Comparison of ENCODE assay signal across 20 mouse cellular contexts in the genomic region with DNA sequence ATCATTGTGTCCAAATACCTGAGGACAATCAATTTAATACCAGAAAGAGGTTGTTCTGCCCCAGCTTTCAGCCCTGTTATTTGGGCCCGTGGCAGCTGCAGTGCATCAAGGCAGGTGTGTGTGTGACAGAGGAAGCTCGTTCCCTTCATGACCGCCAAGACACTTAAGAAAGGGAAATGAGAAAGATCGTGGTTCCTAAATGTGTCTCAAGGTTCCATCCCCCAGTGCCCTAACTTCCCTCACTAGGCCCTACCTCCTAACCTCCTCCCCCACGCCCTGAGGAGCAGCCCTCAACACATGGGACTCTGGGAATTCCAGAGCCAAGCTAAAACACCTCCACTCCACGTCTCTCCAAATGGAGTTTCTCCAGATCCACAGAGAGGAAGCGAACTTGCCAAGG. TPM values are rescaled to one million over a fixed set of nuclear protein-coding genes. Genes with fewer than 3 reads are reported as not detected.
DNase-seq lines count a peak whose midpoint lies in the region; ATAC-seq and TF ChIP-seq lines count a peak whose summit lies in the region.
"Had no signal": no experiment of that assay in that cellular context is flagged by ENCODE, and none has a peak within 500 bp of the region (broad histone marks: within the 10 kb centered on the region; RNA-seq: fewer than 3 reads in every experiment).

No protein-coding gene starts in this region.

- no peak for TF ChIP-seq POLR2A in CH12.LX (IDR thresholded peaks at IDR 0.05; ENCODE audit: low read depth, low read length)

- no peak for TF ChIP-seq CTCF in CH12.LX (conservative IDR thresholded peaks at IDR 0.05 in 1 of 2, IDR thresholded peaks at IDR 0.05 in 1 of 2; ENCODE audit: low read depth in 2 of 2, low read length in 2 of 2)

- ATAC-seq in common myeloid progenitor, adult 5-6 weeks (replicated peaks; ENCODE audit: low read depth, poor library complexity, severe bottlenecking): peak; percentile 45
- peak; percentile 64 for ATAC-seq in megakaryocyte, adult 5-6 weeks (ENCODE audit: poor library complexity, severe bottlenecking)
- ATAC-seq: forebrain, postnatal 0 days; midbrain, embryonic 16.5 days had no signal

- no peak for TF ChIP-seq RAD21 in CH12.LX (IDR thresholded peaks at IDR 0.05; ENCODE audit: low read depth, low read length)

- H3K9me3 ChIP-seq in CH12.LX (replicated peaks; ENCODE audit: low read length): no peaks in the 10 kb centered on the region
- H3K9me3 ChIP-seq: hindbrain, embryonic 13.5 days; limb, embryonic 12.5 days; megakaryocyte, embryonic 14.5 days; stomach, embryonic 15.5 days had no signal

- peak; percentile 96 for TF ChIP-seq EP300 in CH12.LX (IDR thresholded peaks at IDR 0.05; ENCODE audit: low read length)

- peaks cover 27 to 96% of the 10 kb centered on the region in 2 experiments for H3K4me1 ChIP-seq in CH12.LX (ENCODE audit: control insufficient read depth in 1 of 2, insufficient read depth in 2 of 2)

- no peaks in the 10 kb centered on the region for H3K27me3 ChIP-seq in CH12.LX (replicated peaks)
- H3K27me3 ChIP-seq in splenic B cell, adult 2 months (ENCODE audit: control insufficient read depth, insufficient read depth, low read length, poor library complexity, severe bottlenecking): no peaks in the 10 kb centered on the region
- H3K27me3 ChIP-seq: hindbrain, embryonic 13.5 days; limb, embryonic 12.5 days; stomach, embryonic 15.5 days had no signal

- no peaks in the 10 kb centered on the region for H3K36me3 ChIP-seq in CH12.LX (replicated peaks in 1 of 2; ENCODE audit: control insufficient read depth in 1 of 2, insufficient read depth in 1 of 2, low read length in 1 of 2)
- H3K36me3 ChIP-seq in splenic B cell, adult 2 months (ENCODE audit: control insufficient read depth, insufficient read depth, low read length, poor library complexity, severe bottlenecking): no peaks in the 10 kb centered on the region
- H3K36me3 ChIP-seq: hindbrain, embryonic 13.5 days; limb, embryonic 12.5 days; stomach, embryonic 15.5 days had no signal

- dilution Hi-C loops in CH12.LX (cut with MboI; ENCODE audit: extremely low pct_ligation_motif_present, extremely low pct_unique_long_range_greater_than_20kb, low sequenced_read_pairs): no loop called here

- H3K79me2 ChIP-seq in CH12.LX (replicated peaks; ENCODE audit: control insufficient read depth, extremely low read depth, insufficient read depth, poor library complexity, severe bottlenecking): no peaks in the 10 kb centered on the region

- peak overlapping the region; percentile 54 for H3K27ac ChIP-seq in CH12.LX (ENCODE audit: insufficient read depth, low read depth)
- H3K27ac ChIP-seq: hindbrain, embryonic 13.5 days; limb, embryonic 12.5 days; stomach, embryonic 15.5 days had no signal

- peak overlapping the region in 1 of 3 experiments; percentile 1 for H3K4me3 ChIP-seq in CH12.LX (replicated peaks in 1 of 3; ENCODE audit: low read depth in 2 of 3, low read length in 2 of 3, poor library complexity in 1 of 3)
- H3K4me3 ChIP-seq: hindbrain, embryonic 13.5 days; limb, embryonic 12.5 days; megakaryocyte, embryonic 14.5 days; stomach, embryonic 15.5 days had no signal

- in situ Hi-C loops in CH12.LX (cut with MboI; ENCODE audit: low pct_ligation_motif_present, low pct_unique_long_range_greater_than_20kb, low sequenced_read_pairs): loop anchor here (5.0 kb wide), 1 partner anchor 40 kb away; no protein-coding TSS in a partner anchor

- no peak overlapping the region for H3K9ac ChIP-seq in CH12.LX (ENCODE audit: insufficient read depth, low read depth)
- H3K9ac ChIP-seq: forebrain, postnatal 0 days; hindbrain, embryonic 13.5 days; limb, embryonic 12.5 days; lung, embryonic 14.5 days; stomach, embryonic 15.5 days had no signal

- peak overlapping the region; percentile 6 for H3K4me2 ChIP-seq in CH12.LX (ENCODE audit: insufficient read depth, low read depth, poor library complexity, severe bottlenecking)
- H3K4me2 ChIP-seq: hindbrain, embryonic 13.5 days; limb, embryonic 12.5 days; lung, embryonic 14.5 days; stomach, embryonic 15.5 days had no signal

- peak; percentile 84 for DNase-seq in CH12.LX (ENCODE audit: extremely low read depth)
- peak; percentile 86 for DNase-seq in splenic B cell, adult 2 months (ENCODE audit: low read depth, low spot score)
- no peak for DNase-seq in kidney, adult 18-20 months
- no peak for DNase-seq in lung, postnatal 10 days
- DNase-seq in cerebellum, adult 11 months: no peak
- DNase-seq in gastrocnemius, postnatal 4 days (ENCODE audit: low spot score in 2 of 2): no peak
- DNase-seq: adrenal gland, postnatal 14 days; cerebellum, adult 9-11 months; forebrain, postnatal 0 days; kidney, postnatal 14 days; layer of hippocampus, adult 9-11 months; right cerebral cortex, postnatal 14 days had no signal

TF ChIP-seq in CH12.LX, 34 proteins besides CTCF, POLR2A, EP300 and RAD21:
- TF ChIP-seq MEF2A (IDR thresholded peaks at IDR 0.05; ENCODE audit: borderline replicate concordance, low read depth, low read length): peak; percentile 88
- no peak for TF ChIP-seq ZKSCAN1 (IDR thresholded peaks at IDR 0.05; ENCODE audit: borderline replicate concordance, low read depth, low read length)
- TF ChIP-seq JUND (conservative IDR thresholded peaks at IDR 0.05; ENCODE audit: low read depth, low read length): no peak
- no peak for TF ChIP-seq ZNF384 (IDR thresholded peaks at IDR 0.05; ENCODE audit: low read depth, low read length)
- peak; percentile 76 for TF ChIP-seq ETS1 (conservative IDR thresholded peaks at IDR 0.05; ENCODE audit: low read depth, low read length)
- TF ChIP-seq JUN (IDR thresholded peaks at IDR 0.05; ENCODE audit: insufficient read depth, low read depth, low read length): peak; percentile 13; the same call in 1 of the 2 replicates
- TF ChIP-seq NRF1 (IDR thresholded peaks at IDR 0.05; ENCODE audit: low read depth, low read length): no peak
- TF ChIP-seq E2F4 (IDR thresholded peaks at IDR 0.05; ENCODE audit: insufficient replicate concordance, low read depth, low read length): no peak
- TF ChIP-seq GABPA (IDR thresholded peaks at IDR 0.05; ENCODE audit: insufficient replicate concordance, low read depth, low read length): no peak
- 0 out of 2 replicates have a peak, but pooled peaks have one; percentile 42 for TF ChIP-seq MAFK (IDR thresholded peaks at IDR 0.05; ENCODE audit: insufficient replicate concordance, low read length)
- TF ChIP-seq MYC (IDR thresholded peaks at IDR 0.05; ENCODE audit: low read depth, low read length): peak; percentile 86
- TF ChIP-seq USF1 (IDR thresholded peaks at IDR 0.05; ENCODE audit: low read depth, low read length): no peak
- no peak for TF ChIP-seq NELFE (IDR thresholded peaks at IDR 0.05; ENCODE audit: low read depth, low read length)
- no peak for TF ChIP-seq SMC3 (IDR thresholded peaks at IDR 0.05; ENCODE audit: low read depth, low read length)
- peak; percentile 69 for TF ChIP-seq SIN3A (IDR thresholded peaks at IDR 0.05; ENCODE audit: low read length)
- no peak; the same call in 1 of the 2 replicates for TF ChIP-seq MAX (IDR thresholded peaks at IDR 0.05; ENCODE audit: low read length)
- TF ChIP-seq HCFC1 (IDR thresholded peaks at IDR 0.05; ENCODE audit: low read depth, low read length): no peak
- peak; percentile 90 for TF ChIP-seq BHLHE40 (IDR thresholded peaks at IDR 0.05; ENCODE audit: low read depth, low read length)
- no peak for TF ChIP-seq PAX5 (IDR thresholded peaks at IDR 0.05; ENCODE audit: low read length)
- TF ChIP-seq POLR2AphosphoS2 (IDR thresholded peaks at IDR 0.05; ENCODE audit: low read depth, low read length): no peak
- peak; percentile 96 for TF ChIP-seq TCF12 (IDR thresholded peaks at IDR 0.05; ENCODE audit: low read depth, low read length)
- TF ChIP-seq UBTF (IDR thresholded peaks at IDR 0.05; ENCODE audit: low read depth, low read length): no peak
- TF ChIP-seq KAT2A (IDR thresholded peaks at IDR 0.05; ENCODE audit: insufficient replicate concordance, low read length): no peak
- TF ChIP-seq USF2 (conservative IDR thresholded peaks at IDR 0.05; ENCODE audit: low read depth, low read length): no peak
- peak; percentile 41; the same call in 1 of the 2 replicates for TF ChIP-seq MXI1 (IDR thresholded peaks at IDR 0.05; ENCODE audit: low read depth, low read length)
- peak; percentile 25; the same call in 1 of the 2 replicates for TF ChIP-seq MAZ (IDR thresholded peaks at IDR 0.05; ENCODE audit: low read depth, low read length)
- TF ChIP-seq ZC3H11A (IDR thresholded peaks at IDR 0.05; ENCODE audit: low read depth, low read length): no peak
- TF ChIP-seq ZMIZ1 (IDR thresholded peaks at IDR 0.05; ENCODE audit: low read depth, low read length): no peak
- peak; percentile 73; the same call in 1 of the 2 replicates for TF ChIP-seq RCOR1 (conservative IDR thresholded peaks at IDR 0.05; ENCODE audit: low read depth, low read length)
- no peak for TF ChIP-seq CHD1 (IDR thresholded peaks at IDR 0.05; ENCODE audit: low read depth, low read length)
- peak; percentile 93 for TF ChIP-seq CHD2 (IDR thresholded peaks at IDR 0.05; ENCODE audit: low read length)
- no peak for TF ChIP-seq ELF1 (IDR thresholded peaks at IDR 0.05; ENCODE audit: low read depth, low read length)
- peak; percentile 93 for TF ChIP-seq IRF4 (IDR thresholded peaks at IDR 0.05; ENCODE audit: low read depth, low read length)
- no peak for TF ChIP-seq TBP (conservative IDR thresholded peaks at IDR 0.05; ENCODE audit: low read depth, low read length)

RNA-seq across cellular contexts. Expression of a gene that starts 6.0 kb away (rescaled TPM):
- 20.6 and 23.3 TPM in 2 replicates for total RNA-seq in CH12.LX (2012; rRNA removed)
- 37.5 and 39.1 TPM in 2 replicates for total RNA-seq in CH12.LX (2014; rRNA removed)
- polyA plus RNA-seq in CH12.LX (2012; ENCODE audit: insufficient read length, low read depth): 47.4 and 61.6 TPM in 2 replicates
- total RNA-seq in common myeloid progenitor, adult 5-6 weeks (2017): 31.4 and 37.1 TPM in 2 replicates
- total RNA-seq in megakaryocyte, adult 5-6 weeks (2015): 37.2 and 42.4 TPM in 2 replicates
- 43.1 and 50.8 TPM in 2 replicates for total RNA-seq in megakaryocyte, adult 5-6 weeks (2017)
- total RNA-seq in gastrocnemius, postnatal 4 days (2021): 10 to 100 TPM; 28.9 to 30.4 TPM

RNA-seq across cellular contexts. Expression of a gene that starts 35.6 kb away (rescaled TPM):
- 1.2 and 1.7 TPM in 2 replicates for total RNA-seq in CH12.LX (2012; rRNA removed)
- 1.4 and 2.8 TPM in 2 replicates for total RNA-seq in CH12.LX (2014; rRNA removed)
- 1.4 and 1.6 TPM in 2 replicates for polyA plus RNA-seq in CH12.LX (2012; ENCODE audit: insufficient read length, low read depth)
- total RNA-seq in common myeloid progenitor, adult 5-6 weeks (2017): 0.46 and 0.97 TPM in 2 replicates
- 10.8 and 11.3 TPM in 2 replicates for total RNA-seq in megakaryocyte, adult 5-6 weeks (2015)
- 9.1 and 14.0 TPM in 2 replicates for total RNA-seq in megakaryocyte, adult 5-6 weeks (2017)
- 10 to 100 TPM; 13.0 to 20.0 TPM for total RNA-seq in gastrocnemius, postnatal 4 days (2021)

Comparison
In these comparisons a context has a peak if more than half of its experiments do, and no peak if none do; other contexts are left out.
1. DNase-seq: peak in CH12.LX (single experiment) and splenic B cell, adult 2 months (single experiment); none in kidney, adult 18-20 months (single experiment), lung, postnatal 10 days (single experiment), cerebellum, adult 11 months (single experiment) and gastrocnemius, postnatal 4 days (0 of 2).